Mouse (Mus musculus) spleen, postnatal 10 days (tissue): ENCODE measurements at regions not wholly inside any gene's neighbourhood (a gene's known extent, or its start where the extent isn't known, plus 50 kb on each side); places are given as distances from the start of the nearest gene placed in this dataset.

Source experiments
- DNase-seq, 2 experiments: peaks; one replicate each; pipeline ENCODE4 v3.0.0; 2021 to 2022; ENCODE audit warnings: low spot score in 2 of 2

- DNase-seq, result no peak
These were observed 49.8 kb upstream of the Wdr75 start for GRCm38 (mm10) chr1:45745136-45745535.
